Comparison of ENCODE assay signal across 8 mouse cellular contexts in genomic region chr6:125498062-125498461, GRCm38 (mm10). TPM values are rescaled to one million over a fixed set of nuclear protein-coding genes. Genes with fewer than 3 reads are reported as not detected.
DNase-seq lines count a peak whose midpoint lies in the region; ATAC-seq and TF ChIP-seq lines count a peak whose summit lies in the region.

No protein-coding gene starts in this region.

- TF ChIP-seq RAD21 in MEL (IDR thresholded peaks at IDR 0.05; ENCODE audit: low read depth, low read length) = peak; percentile 56

- no peak overlapping the region for H3K9ac ChIP-seq in liver, embryonic 11.5 days (ENCODE audit: low read depth, low read length)
- no peak overlapping the region for H3K9ac ChIP-seq in MEL (ENCODE audit: control insufficient read depth, low read depth, low read length, poor library complexity, severe bottlenecking)

- DNase-seq in liver = peak; percentile 44
- DNase-seq in liver, embryonic 11.5 days (ENCODE audit: low spot score) = no peak
- DNase-seq in MEL (ENCODE audit: low read depth, low spot score) = peak; percentile 37
- DNase-seq in embryo, embryonic 9.5 days (ENCODE audit: extremely low spot score) = peak; percentile 55
- peak; percentile 51 for DNase-seq in lung, postnatal 36 days
- no peak for DNase-seq in ovary, adult 18-20 months (ENCODE audit: low spot score)
- DNase-seq in frontal cortex, postnatal 14 days (ENCODE audit: low spot score in 2 of 2) = no peak
- no peak for DNase-seq in testis, postnatal 10 days (ENCODE audit: low spot score)

- no peak overlapping the region for H3K27ac ChIP-seq in liver, embryonic 11.5 days (ENCODE audit: low read depth, low read length)
- no peak overlapping the region for H3K27ac ChIP-seq in MEL (ENCODE audit: control insufficient read depth, low read depth, low read length)

- no peaks in the 10 kb centered on the region for H3K79me2 ChIP-seq in MEL (ENCODE audit: control insufficient read depth, insufficient read depth, low read length, poor library complexity)

- peaks cover 9% of the 10 kb centered on the region for H3K27me3 ChIP-seq in liver, embryonic 11.5 days (replicated peaks; ENCODE audit: control insufficient read depth, insufficient read depth, low read length)
- H3K27me3 ChIP-seq in MEL (ENCODE audit: control insufficient read depth in 1 of 2, insufficient read depth in 2 of 2, low read length in 2 of 2) = no peaks in the 10 kb centered on the region

- 32% methylated on average over 5 of the region's 5 CpGs for WGBS in liver, embryonic 11.5 days

- TF ChIP-seq POLR2A in MEL (IDR thresholded peaks at IDR 0.05; ENCODE audit: control insufficient read depth in 1 of 2, insufficient read depth in 1 of 2, low read depth in 1 of 2, low read length in 2 of 2, poor library complexity in 1 of 2) = no peak

- H3K4me1 ChIP-seq in liver, embryonic 11.5 days (replicated peaks; ENCODE audit: control insufficient read depth, insufficient read depth, low read length) = peaks cover 10% of the 10 kb centered on the region
- no peaks in the 10 kb centered on the region for H3K4me1 ChIP-seq in MEL (ENCODE audit: control insufficient read depth in 1 of 2, insufficient read depth in 2 of 2, low read length in 2 of 2)

- peak; percentile 63 to 77 (median 68) for TF ChIP-seq CTCF in MEL (IDR thresholded peaks at IDR 0.05 in 2 of 3, conservative IDR thresholded peaks at IDR 0.05 in 1 of 3; ENCODE audit: control insufficient read depth in 1 of 3, insufficient read depth in 1 of 3, low read depth in 2 of 3, low read length in 3 of 3, poor library complexity in 1 of 3, severe bottlenecking in 1 of 3)

- TF ChIP-seq EP300 in MEL (IDR thresholded peaks at IDR 0.05; ENCODE audit: low read depth in 1 of 2, low read length in 2 of 2) = no peak

- no peaks in the 10 kb centered on the region for H3K36me3 ChIP-seq in liver, embryonic 11.5 days (ENCODE audit: control insufficient read depth, insufficient read depth, low read length)
- H3K36me3 ChIP-seq in MEL (ENCODE audit: control insufficient read depth in 1 of 2, insufficient read depth in 2 of 2, low read length in 2 of 2) = no peaks in the 10 kb centered on the region

- H3K4me3 ChIP-seq in liver, embryonic 11.5 days (ENCODE audit: low read depth, low read length) = no peak overlapping the region
- no peak overlapping the region for H3K4me3 ChIP-seq in MEL (ENCODE audit: control insufficient read depth in 1 of 2, insufficient read depth in 1 of 2, low read depth in 2 of 2, low read length in 2 of 2)

- no peaks in the 10 kb centered on the region for H3K9me3 ChIP-seq in liver, embryonic 11.5 days (ENCODE audit: control insufficient read depth, low read length)
- no peaks in the 10 kb centered on the region for H3K9me3 ChIP-seq in MEL (replicated peaks; ENCODE audit: insufficient read depth, low read length)

- H3K4me2 ChIP-seq in liver, embryonic 11.5 days = no peak overlapping the region

- ATAC-seq in liver, embryonic 11.5 days (replicated peaks; ENCODE audit: low FRiP score) = no peak

TF ChIP-seq in MEL, 35 proteins besides CTCF, POLR2A, EP300 and RAD21:
- TF ChIP-seq SMC3 (IDR thresholded peaks at IDR 0.05; ENCODE audit: low read depth, low read length) (peak; percentile 81), MYB (IDR thresholded peaks at IDR 0.05; ENCODE audit: low read depth, low read length) (no peak), POLR2AphosphoS2 (IDR thresholded peaks at IDR 0.05; ENCODE audit: low read length) (no peak), ZC3H11A (IDR thresholded peaks at IDR 0.05; ENCODE audit: low read depth, low read length) (peak; percentile 55)

RNA-seq across cellular contexts. Expression of gene Cd9, which starts 3.5 kb away (rescaled TPM):
- polyA plus RNA-seq in liver, embryonic 11.5 days (2014; fragmentation: Nextera tagmentation; extraction: Ambion mirVana) = 111 and 113 TPM in 2 replicates
- total RNA-seq in MEL (2012; rRNA removed) = 3.6 and 4.2 TPM in 2 replicates
- 10 to 100 TPM in 1 of 2 experiments, not detected in 1; 10.9 TPM for polyA plus RNA-seq in MEL (2012; ENCODE audit: insufficient read depth in 1 of 2, insufficient read length in 2 of 2, low read depth in 1 of 2, low replicate concordance in 2 of 2, missing spikeins in 1 of 2)

RNA-seq across cellular contexts. Expression of gene Vwf, which starts 48.5 kb away (rescaled TPM):
- 25.3 and 32.4 TPM in 2 replicates for polyA plus RNA-seq in liver, embryonic 11.5 days (2014; fragmentation: Nextera tagmentation; extraction: Ambion mirVana)
- 0.13 and 0.42 TPM in 2 replicates for total RNA-seq in MEL (2012; rRNA removed)
- under 1 TPM in 1 of 2 experiments, not detected in 1; 0.29 TPM for polyA plus RNA-seq in MEL (2012; ENCODE audit: insufficient read depth in 1 of 2, insufficient read length in 2 of 2, low read depth in 1 of 2, low replicate concordance in 2 of 2, missing spikeins in 1 of 2)

Comparison
In these comparisons a context has a peak if more than half of its experiments do, and no peak if none do; other contexts are left out.
1. DNase-seq: peak in liver (single experiment), MEL (single experiment), embryo, embryonic 9.5 days (single experiment) and lung, postnatal 36 days (single experiment); none in liver, embryonic 11.5 days (single experiment), ovary, adult 18-20 months (single experiment), frontal cortex, postnatal 14 days (0 of 2) and testis, postnatal 10 days (single experiment).
2. RNA of gene Vwf, which starts 48.5 kb away (polyA plus RNA-seq): 25.3 to 32.4 TPM in liver, embryonic 11.5 days; 0.29 TPM in MEL; every median in the first group is over 10 times any median in the second.